Mouse (Mus musculus) B cell, adult 67 days (primary cell): Measurements from ENCODE around the gene Zfp180. TPM values are rescaled to one million over a fixed set of nuclear protein-coding genes. Genes with fewer than 3 reads are reported as not detected.

Experiments used
- total RNA-seq, 2 experiments: library from RNA; stranded (reverse); gene quantifications; 4 replicates each; pipeline ENCODE4 v1.2.4; 2023

Zfp180 gene
- total RNA-seq = 10 to 100 TPM; 29.0 to 34.1 TPM

DNA sequence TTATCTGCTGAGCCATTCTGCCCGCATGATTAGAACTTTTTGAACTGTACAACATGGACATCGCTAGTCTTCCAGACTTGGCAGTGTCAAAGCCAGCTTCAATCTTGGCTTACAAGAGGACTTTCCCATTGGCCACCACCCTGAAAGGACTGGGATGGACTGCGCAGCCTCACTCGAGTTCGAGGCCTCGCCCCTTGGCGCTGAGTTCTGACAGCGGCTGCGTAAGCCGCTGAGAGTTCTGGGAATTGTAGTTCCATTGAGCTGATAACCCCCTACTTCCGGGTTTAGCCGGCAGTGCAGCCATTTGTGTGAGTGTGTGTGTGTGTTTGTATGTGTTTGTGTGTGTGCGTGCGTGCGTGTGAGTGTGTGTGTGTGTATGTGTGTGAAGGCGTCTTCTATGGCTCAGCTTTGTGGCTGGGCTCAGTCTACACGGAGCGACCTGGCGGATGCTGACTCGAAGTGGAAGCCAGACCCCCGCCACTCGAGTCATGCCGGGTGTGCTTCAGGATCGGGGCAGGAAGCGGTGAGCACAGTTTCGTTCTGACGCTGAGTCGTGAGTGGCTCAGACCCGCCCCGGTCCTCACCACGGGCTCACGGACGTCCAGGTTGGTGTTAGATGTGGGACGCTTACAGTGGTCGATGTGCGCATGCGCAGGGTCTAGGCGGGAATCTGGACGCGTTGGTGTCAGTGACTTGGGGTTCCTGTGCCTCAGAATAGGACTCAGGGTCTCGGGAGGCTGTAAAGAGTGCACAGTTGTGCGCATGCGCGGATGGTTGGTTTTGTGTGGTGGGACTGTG lies at the start of gene Zfp180:
Gene Zfp180 (plus strand): TSS at position 291 of the 798 bp plus-strand sequence.

DNA sequence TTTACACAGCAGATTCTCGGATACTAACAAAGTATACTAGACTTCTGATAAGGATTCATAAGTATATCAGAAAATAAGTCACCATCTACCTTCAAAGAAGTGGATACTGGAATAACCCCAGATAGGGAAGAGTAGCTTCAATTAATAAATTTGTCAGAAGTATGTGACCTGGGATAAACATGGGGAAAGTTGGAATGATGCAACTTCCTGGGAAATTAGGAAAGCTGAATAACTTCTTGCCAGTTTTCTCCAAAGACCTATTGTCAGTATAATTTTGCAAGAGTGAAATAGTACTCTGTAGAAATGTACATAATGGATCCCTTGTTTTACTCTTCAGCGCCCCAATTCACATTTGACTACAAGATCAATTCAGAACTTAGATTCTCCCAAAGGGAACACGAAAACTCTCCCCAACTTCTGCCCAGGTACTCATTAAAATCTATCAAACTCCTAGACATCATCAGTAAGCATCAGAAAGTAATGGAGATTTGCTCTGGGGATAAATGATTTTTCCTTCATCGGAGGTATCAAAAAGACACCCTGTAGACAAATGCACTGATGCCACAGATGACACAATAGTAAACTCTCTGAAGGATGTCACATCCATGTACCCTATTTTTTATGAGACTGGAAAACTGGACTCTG lies 28.9 kb upstream of the Zfp180 start, which contains the start of gene Vmn1r183:
Gene Vmn1r183 (plus strand): TSS at position 595 of the 645 bp plus-strand sequence.

DNA sequence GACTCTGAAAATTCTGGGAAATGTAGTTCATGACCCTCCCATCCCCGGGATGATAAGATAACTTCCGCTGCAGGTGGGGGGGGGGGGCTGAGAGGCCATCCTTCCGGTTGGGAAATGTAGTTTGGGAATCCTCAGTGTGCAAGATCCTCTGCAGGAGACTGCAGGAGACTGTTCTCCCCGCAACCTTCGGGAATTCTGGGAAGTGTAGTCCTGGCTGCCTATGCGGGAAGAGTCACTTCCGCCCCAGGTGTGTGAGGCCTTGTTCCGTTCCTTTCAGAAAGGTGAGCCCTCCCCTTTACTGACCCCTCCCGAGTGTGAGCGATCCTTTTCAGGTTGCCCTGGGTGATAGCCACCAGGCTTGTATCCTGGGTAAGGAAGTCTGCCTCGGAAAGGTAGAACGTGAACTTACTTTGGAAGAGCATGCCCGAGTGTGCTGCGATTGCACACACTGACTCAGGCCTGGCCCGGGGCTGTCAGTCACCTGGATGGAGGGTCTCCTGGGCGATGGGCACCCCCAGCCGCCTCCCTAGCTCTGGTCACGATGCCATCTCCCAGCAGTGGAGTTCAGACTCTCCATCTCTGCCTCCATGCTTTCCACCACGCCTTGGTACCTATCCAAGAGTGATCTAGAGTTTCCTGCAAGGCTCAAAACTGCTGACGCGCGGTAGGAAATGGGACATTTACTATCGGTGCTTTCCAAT lies 30.6 kb downstream of the Zfp180 start, which contains the start of gene Zfp112:
Gene Zfp112 (plus strand): TSS at position 159 of the 701 bp plus-strand sequence.

DNA sequence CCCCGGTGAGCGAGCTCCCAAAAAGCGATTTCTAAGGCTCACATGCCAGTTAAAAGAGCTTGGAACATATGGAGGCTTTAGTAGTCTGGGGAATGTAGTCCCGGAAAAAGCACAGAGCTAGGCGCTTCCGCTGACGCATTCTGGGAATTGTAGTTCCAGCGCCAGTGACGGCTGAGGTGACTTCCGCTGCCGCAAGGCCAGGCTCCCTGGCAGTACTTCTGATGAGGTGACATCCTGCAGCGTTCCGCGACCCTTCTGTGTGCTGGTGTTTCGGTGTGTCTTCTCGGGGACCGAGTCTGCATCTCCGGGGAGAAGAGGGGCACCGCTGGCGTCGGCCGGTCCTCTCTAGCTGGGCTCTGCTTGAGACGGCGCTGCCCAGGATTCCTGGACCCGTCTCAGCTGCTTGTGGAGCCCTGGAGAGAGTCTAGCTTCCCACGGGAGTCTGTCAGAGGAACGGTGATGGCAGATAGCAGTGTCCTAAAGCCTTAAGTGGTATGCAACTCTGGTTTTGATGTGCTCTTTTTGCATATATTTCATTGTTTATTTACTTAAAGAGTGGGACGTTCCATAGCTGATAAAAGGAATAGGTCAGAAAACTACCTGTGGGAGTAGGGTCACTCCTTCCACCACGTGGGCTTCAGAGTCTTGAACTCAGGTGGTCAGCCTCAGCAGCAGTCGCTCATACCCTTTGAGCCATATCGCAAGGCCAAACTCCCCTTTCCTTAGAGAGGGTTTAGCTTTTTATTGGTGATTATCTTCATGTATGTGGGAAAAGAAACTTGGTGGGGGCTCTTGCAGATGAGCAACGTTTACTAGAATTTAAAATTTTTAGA lies 52.5 kb downstream of the Zfp180 start, which contains the start of gene Zfp235:
Gene Zfp235 (plus strand): TSS at position 174 of the 833 bp plus-strand sequence.

Other genes with a start within 250 kb of the Zfp180 start
- gene Vmn1r176, start 244.6 kb upstream of the Zfp180 start, total RNA-seq = not detected
- not detected for gene Vmn1r177, start 215.5 kb upstream of the Zfp180 start, total RNA-seq
- gene Vmn1r178, start 189.9 kb upstream of the Zfp180 start, total RNA-seq = not detected
- gene Vmn1r179, start 154.9 kb upstream of the Zfp180 start, total RNA-seq = not detected
- gene Vmn1r180, start 131.3 kb upstream of the Zfp180 start, total RNA-seq = not detected
- not detected for gene Vmn1r181, start 107.3 kb upstream of the Zfp180 start, total RNA-seq
- gene V1rd19, start 80.2 kb upstream of the Zfp180 start, total RNA-seq = not detected
- gene Vmn1r183, start 28.7 kb upstream of the Zfp180 start, total RNA-seq = not detected
- gene Zfp112, start 30.4 kb downstream of the Zfp180 start, total RNA-seq = 1 to 10 TPM; 3.0 to 3.7 TPM
- 1 to 10 TPM; 8.0 to 9.7 TPM for gene Zfp235, start 52.2 kb downstream of the Zfp180 start, total RNA-seq
- under 1 TPM in 1 of 2 experiments, not detected in 1; 0.15 TPM for gene Zfp114, start 93.1 kb downstream of the Zfp180 start, total RNA-seq
- under 1 TPM in 1 of 2 experiments, not detected in 1; 0.35 TPM for gene Zfp111, start 129.5 kb downstream of the Zfp180 start, total RNA-seq
- gene Zfp109, start 155.6 kb downstream of the Zfp180 start, total RNA-seq = 1 to 10 TPM in 1 of 2 experiments, under 1 TPM in 1; 0.36 to 2.6 TPM
- gene Zfp108, start 172.9 kb downstream of the Zfp180 start, total RNA-seq = not detected
- under 1 TPM; 0.33 to 0.46 TPM for gene Zfp93, start 188.5 kb downstream of the Zfp180 start, total RNA-seq
- gene Zfp61, start 219.3 kb downstream of the Zfp180 start, total RNA-seq = 10 to 100 TPM; 10.7 to 11.3 TPM
- 10 to 100 TPM in 1 of 2 experiments, 1 to 10 TPM in 1; 6.4 to 14.3 TPM for gene Zfp94, start 234.7 kb downstream of the Zfp180 start, total RNA-seq